Mouse (Mus musculus) liver, postnatal 0 days (tissue): Measurements from ENCODE around the gene Topors. TPM values are rescaled to one million over a fixed set of nuclear protein-coding genes. Genes with fewer than 3 reads are reported as not detected.
"Not testable (repeated sequence)": the region's sequence is repeated elsewhere in the genome, so short reads cannot be mapped to it uniquely, and the experiment has no call there.

ENCODE experiments used
- ATAC-seq: fragments of 200-750 bp; cut with Nextera tagmentation; 2 replicates; pipeline ENCODE4 v1.8.0; 2017; ENCODE audit warnings: mild to moderate bottlenecking, moderate library complexity
- DNase-seq: peaks from one replicate; pipeline ENCODE4 v3.0.0-alpha.2; 2016
- H3K27ac ChIP-seq: fragments of 300-500 bp; sonication (generic); 2 replicates; pipeline ENCODE4 v1.5.1; 2014; ENCODE audit warnings: antibody characterized with exemption, moderate library complexity, mild to moderate bottlenecking, low read depth
- H3K27me3 ChIP-seq: fragments of 300-500 bp; sonication (generic); 2 replicates; pipeline ENCODE4 v1.6.1; 2014; ENCODE audit warnings: low read length, control low read depth, mixed read lengths; ENCODE audit not compliant: insufficient read depth
- H3K36me3 ChIP-seq: fragments of 300-500 bp; sonication (generic); replicated peaks from 2 replicates; pipeline ENCODE4 v1.6.1; 2014; ENCODE audit warnings: mild to moderate bottlenecking, control low read depth, low read length, moderate library complexity, mixed read lengths; ENCODE audit not compliant: insufficient read depth
- H3K4me1 ChIP-seq: fragments of 300-500 bp; sonication (generic); 2 replicates; pipeline ENCODE4 v1.6.1; 2014; ENCODE audit warnings: antibody characterized with exemption, mild to moderate bottlenecking, control low read depth; ENCODE audit not compliant: insufficient read depth
- H3K4me2 ChIP-seq: fragments of 300-500 bp; sonication (generic); 2 replicates; pipeline ENCODE4 v1.6.1; 2014; ENCODE audit warnings: low read depth, mild to moderate bottlenecking, low read length, moderate library complexity, mixed read lengths
- H3K4me3 ChIP-seq: fragments of 300-500 bp; sonication (generic); 2 replicates; pipeline ENCODE4 v1.5.1; 2014; ENCODE audit warnings: low read depth, low read length
- H3K9ac ChIP-seq: fragments of 300-500 bp; sonication (generic); replicated peaks from 2 replicates; pipeline ENCODE4 v1.6.1; 2014; ENCODE audit warnings: mild to moderate bottlenecking, moderate library complexity
- H3K9me3 ChIP-seq: fragments of 300-500 bp; sonication (generic); 2 replicates; pipeline ENCODE4 v1.6.1; 2016; ENCODE audit warnings: mild to moderate bottlenecking, control low read depth, low read length, mixed read lengths
- CTCF ChIP-seq: sonication (generic); IDR thresholded peaks from 2 replicates; pipeline ENCODE4 v1.5.1; 2016; ENCODE audit warnings: antibody characterized with exemption, low read depth
- EP300 ChIP-seq: IDR thresholded peaks from 2 replicates; pipeline ENCODE4 v1.6.1; 2016; ENCODE audit warnings: antibody characterized with exemption, low read depth, mild to moderate bottlenecking
- WGBS: fragments of 180-500 bp; shearing (Covaris S2); extraction: QIAGEN DNeasy Blood & Tissue Kit; methylation state at CpG from one replicate; pipeline ENCODE4 v1.1.7; 2014; ENCODE audit not compliant: insufficient replicate concordance; 5-methylcytosine and 5-hydroxymethylcytosine counted together
- polyA plus RNA-seq: library from polyadenylated mRNA; unstranded; fragments of >200 nt; fragmentation: Nextera tagmentation; extraction: Ambion mirVana; gene quantifications from 2 replicates; pipeline ENCODE4 v1.2.1, GENCODE M21; 2015

The Topors gene
- polyA plus RNA-seq, 1 experiment from 2014 or later = 12.0 TPM

GRCm38 (mm10) chr4:40302445-40303125 is 32.9 kb upstream of the Topors start:
- Histone ChIP-seq H3K36me3 (no peaks in the 10 kb centered on the region), H3K9me3 (no peaks in the 10 kb centered on the region), H3K27ac (no peak overlapping the region), H3K4me2 (no peak overlapping the region), H3K27me3 (no peaks in the 10 kb centered on the region; the same call in 1 of the 2 replicates), H3K4me1 (no peaks in the 10 kb centered on the region), H3K9ac (no peak overlapping the region), H3K4me3 (no peak overlapping the region)
- DNase-seq (no peak), ATAC-seq (no peak)
- 55% methylated on average over 10 of the region's 10 CpGs for WGBS
- no peak for TF ChIP-seq EP300
- TF ChIP-seq CTCF = no peak

GRCm38 (mm10) chr4:40301076-40301789 is 31.6 kb upstream of the Topors start:
- ATAC-seq = peak; percentile 62
- 7% methylated on average over 16 of the region's 16 CpGs for WGBS

GRCm38 (mm10) chr4:40299169-40299568 is 29.5 kb upstream of the Topors start:
- DNase-seq (no peak), ATAC-seq (no peak)
- Histone ChIP-seq H3K27ac (no peak overlapping the region), H3K36me3 (no peaks in the 10 kb centered on the region), H3K9me3 (peaks cover 6% of the 10 kb centered on the region; the same call in 1 of the 2 replicates), H3K4me1 (no peaks in the 10 kb centered on the region), H3K27me3 (no peaks in the 10 kb centered on the region; the same call in 1 of the 2 replicates), H3K9ac (no peak overlapping the region), H3K4me2 (no peak overlapping the region), H3K4me3 (no peak overlapping the region)
- TF ChIP-seq CTCF = no peak
- WGBS = 42% methylated on average over 5 of the region's 5 CpGs

More at GRCm38 (mm10) chr4:40301076-40301789, 31.6 kb upstream of the Topors start:
- Histone ChIP-seq H3K4me2 (peak overlapping the region; percentile 49), H3K36me3 (no peaks in the 10 kb centered on the region), H3K4me3 (no peak overlapping the region), H3K27me3 (no peaks in the 10 kb centered on the region; the same call in 1 of the 2 replicates), H3K4me1 (no peaks in the 10 kb centered on the region), H3K9ac (no peak overlapping the region), H3K9me3 (no peaks in the 10 kb centered on the region), H3K27ac (no peak overlapping the region)
- TF ChIP-seq CTCF = peak; percentile 90
- no peak for TF ChIP-seq EP300
- peak; percentile 74 for DNase-seq

- DNase-seq = not testable (repeated sequence)
Measured at GRCm38 (mm10) chr4:40291511-40291910, 21.9 kb upstream of the Topors start.

GRCm38 (mm10) chr4:40289046-40289445 is 19.4 kb upstream of the Topors start:
- DNase-seq = no peak
- Histone ChIP-seq H3K27me3 (no peaks in the 10 kb centered on the region), H3K4me2 (no peak overlapping the region), H3K36me3 (no peaks in the 10 kb centered on the region), H3K9ac (no peak overlapping the region), H3K9me3 (peaks cover under 1% of the 10 kb centered on the region; the same call in 1 of the 2 replicates), H3K4me1 (no peaks in the 10 kb centered on the region; the same call in 1 of the 2 replicates), H3K4me3 (no peak overlapping the region), H3K27ac (no peak overlapping the region)
- ATAC-seq = no peak
- TF ChIP-seq CTCF = no peak
- no peak for TF ChIP-seq EP300
- 79% methylated on average over 2 of the region's 2 CpGs for WGBS

More at GRCm38 (mm10) chr4:40291511-40291910, 21.9 kb upstream of the Topors start:
- not testable (repeated sequence) for ATAC-seq, H3K9ac ChIP-seq, H3K36me3 ChIP-seq, H3K4me3 ChIP-seq, H3K4me1 ChIP-seq, H3K27ac ChIP-seq, H3K4me2 ChIP-seq, H3K9me3 ChIP-seq, H3K27me3 ChIP-seq
- WGBS = 86% methylated on average over 11 of the region's 11 CpGs

- ATAC-seq (no peak), DNase-seq (no peak)
- Histone ChIP-seq H3K9ac (no peak overlapping the region), H3K4me3 (no peak overlapping the region), H3K4me2 (no peak overlapping the region), H3K27ac (no peak overlapping the region), H3K27me3 (no peaks in the 10 kb centered on the region), H3K9me3 (no peaks in the 10 kb centered on the region), H3K36me3 (no peaks in the 10 kb centered on the region), H3K4me1 (no peaks in the 10 kb centered on the region; the same call in 1 of the 2 replicates)
- 46% methylated on average over 6 of the region's 6 CpGs for WGBS
- TF ChIP-seq EP300 (no peak), CTCF (no peak)
Measured at GRCm38 (mm10) chr4:40287415-40287814, 17.8 kb upstream of the Topors start.
